Mouse (Mus musculus) MEL (cell line): ENCODE data around the gene Defb45. TPM values are rescaled to one million over a fixed set of nuclear protein-coding genes. Genes with fewer than 3 reads are reported as not detected.

Source experiments
- DNase-seq: peaks from one replicate; pipeline ENCODE4 v3.0.0; 2011; ENCODE audit warnings: low read depth, low spot score
- H3K27ac ChIP-seq: 2 replicates; pipeline ENCODE4 v1.5.1; 2012; ENCODE audit warnings: low read depth, mild to moderate bottlenecking, control low read depth, low read length, moderate library complexity; ENCODE audit not compliant: control insufficient read depth
- H3K27me3 ChIP-seq, 2 experiments: fragments of 150-350 bp in 1 of 2; sonication (generic) in 1 of 2; 2 replicates each; pipeline ENCODE4 v1.6.1; 2012; ENCODE audit warnings: low read length in 2 of 2, mild to moderate bottlenecking in 2 of 2, improper control_type of control experiment in 1 of 2, moderate library complexity in 1 of 2; ENCODE audit not compliant: insufficient read depth in 2 of 2, control insufficient read depth in 1 of 2
- H3K36me3 ChIP-seq, 2 experiments: 2 replicates each; pipeline ENCODE4 v1.6.1; 2012 to 2014; ENCODE audit warnings: low read length in 2 of 2, improper control_type of control experiment in 1 of 2, inconsistent platforms in 1 of 2, mild to moderate bottlenecking in 1 of 2; ENCODE audit not compliant: insufficient read depth in 2 of 2, control insufficient read depth in 1 of 2
- H3K4me1 ChIP-seq, 2 experiments: fragments of 150-350 bp in 1 of 2; sonication (generic) in 1 of 2; 2 replicates each; pipeline ENCODE4 v1.6.1; 2012; ENCODE audit warnings: low read length in 2 of 2, improper control_type of control experiment in 1 of 2, mild to moderate bottlenecking in 1 of 2; ENCODE audit not compliant: insufficient read depth in 2 of 2, control insufficient read depth in 1 of 2
- H3K4me3 ChIP-seq, 2 experiments: fragments of 150-350 bp in 1 of 2; sonication (generic) in 1 of 2; 2 replicates each; pipeline ENCODE4 v1.5.1; 2012; ENCODE audit warnings: low read depth in 2 of 2, low read length in 2 of 2, mild to moderate bottlenecking in 2 of 2, moderate library complexity in 2 of 2, control low read depth in 1 of 2, improper control_type of control experiment in 1 of 2; ENCODE audit not compliant: control insufficient read depth in 1 of 2, insufficient read depth in 1 of 2
- H3K79me2 ChIP-seq: 2 replicates; pipeline ENCODE4 v1.6.1; 2012; ENCODE audit warnings: mild to moderate bottlenecking, low read length, moderate library complexity; ENCODE audit not compliant: control insufficient read depth, poor library complexity, insufficient read depth
- H3K9ac ChIP-seq: 2 replicates; pipeline ENCODE4 v1.6.1; 2012; ENCODE audit warnings: low read depth, mild to moderate bottlenecking, control low read depth, low read length, moderate library complexity; ENCODE audit not compliant: control insufficient read depth, poor library complexity, severe bottlenecking
- H3K9me3 ChIP-seq: fragments of 150-350 bp; sonication (generic); replicated peaks from 2 replicates; pipeline ENCODE4 v1.6.1; 2012; ENCODE audit warnings: mild to moderate bottlenecking, low read length, improper control_type of control experiment, moderate library complexity; ENCODE audit not compliant: insufficient read depth
- CHD1 ChIP-seq: IDR thresholded peaks from 2 replicates; pipeline ENCODE4 v1.6.1; 2012; ENCODE audit warnings: low read depth, mild to moderate bottlenecking, inconsistent platforms, low read length, improper control_type of control experiment
- CTCF ChIP-seq, 3 experiments: IDR thresholded peaks in 2 of 3; conservative IDR thresholded peaks in 1 of 3; 2 replicates each; pipeline ENCODE4 v1.5.1; 2011 to 2012; ENCODE audit warnings: low read length in 3 of 3, low read depth in 2 of 3, mild to moderate bottlenecking in 2 of 3, improper control_type of control experiment in 1 of 3, inconsistent platforms in 1 of 3, mixed read lengths in 1 of 3, moderate library complexity in 1 of 3; ENCODE audit not compliant: control insufficient read depth in 1 of 3, insufficient read depth in 1 of 3, poor library complexity in 1 of 3, severe bottlenecking in 1 of 3
- E2F4 ChIP-seq: IDR thresholded peaks from 2 replicates; pipeline ENCODE4 v1.6.1; 2011; ENCODE audit warnings: low read depth, low read length, improper control_type of control experiment, borderline replicate concordance
- ELF1 ChIP-seq: IDR thresholded peaks from 2 replicates; pipeline ENCODE4 v1.6.1; 2014; ENCODE audit warnings: low read depth, mild to moderate bottlenecking, inconsistent platforms, low read length, improper control_type of control experiment, moderate library complexity
- EP300 ChIP-seq, 2 experiments: IDR thresholded peaks; 2 replicates each; pipeline ENCODE4 v1.6.1; 2011; ENCODE audit warnings: improper control_type of control experiment in 2 of 2, low read length in 2 of 2, low read depth in 1 of 2, mild to moderate bottlenecking in 1 of 2
- ETS1 ChIP-seq: IDR thresholded peaks from 2 replicates; pipeline ENCODE4 v1.6.1; 2012; ENCODE audit warnings: low read depth, mild to moderate bottlenecking, inconsistent platforms, low read length, improper control_type of control experiment, moderate library complexity
- GABPA ChIP-seq: IDR thresholded peaks from 2 replicates; pipeline ENCODE4 v1.6.1; 2012; ENCODE audit warnings: low read depth, mild to moderate bottlenecking, inconsistent platforms, low read length, improper control_type of control experiment, moderate library complexity
- MAFK ChIP-seq: IDR thresholded peaks from 2 replicates; pipeline ENCODE4 v1.6.1; 2011; ENCODE audit warnings: low read depth, mild to moderate bottlenecking, low read length, improper control_type of control experiment, borderline replicate concordance
- MAX ChIP-seq: IDR thresholded peaks from 2 replicates; pipeline ENCODE4 v1.6.1; 2011; ENCODE audit warnings: low read length, improper control_type of control experiment
- MAZ ChIP-seq: IDR thresholded peaks from 2 replicates; pipeline ENCODE4 v1.6.1; 2012; ENCODE audit warnings: low read depth, mild to moderate bottlenecking, inconsistent platforms, low read length, improper control_type of control experiment
- MEF2A ChIP-seq: IDR thresholded peaks from 2 replicates; pipeline ENCODE4 v1.6.1; 2014; ENCODE audit warnings: low read depth, mild to moderate bottlenecking, inconsistent platforms, low read length, improper control_type of control experiment; ENCODE audit not compliant: poor library complexity, insufficient replicate concordance, severe bottlenecking; ENCODE audit errors: extremely low read depth
- MXI1 ChIP-seq: IDR thresholded peaks from 2 replicates; pipeline ENCODE4 v1.6.1; 2011; ENCODE audit warnings: mild to moderate bottlenecking, low read depth, low read length, improper control_type of control experiment
- MYB ChIP-seq: IDR thresholded peaks from 2 replicates; pipeline ENCODE4 v1.6.1; 2011; ENCODE audit warnings: mild to moderate bottlenecking, low read depth, low read length, improper control_type of control experiment
- MYC ChIP-seq: IDR thresholded peaks from 2 replicates; pipeline ENCODE4 v1.6.1; 2011; ENCODE audit warnings: low read depth, mild to moderate bottlenecking, low read length, improper control_type of control experiment, moderate library complexity
- NELFE ChIP-seq: IDR thresholded peaks from 2 replicates; pipeline ENCODE4 v1.6.1; 2011; ENCODE audit warnings: low read depth, low read length, improper control_type of control experiment
- POLR2AphosphoS2 ChIP-seq: IDR thresholded peaks from 2 replicates; pipeline ENCODE4 v1.6.1; 2011; ENCODE audit warnings: low read length, improper control_type of control experiment
- POLR2AphosphoS5 ChIP-seq: IDR thresholded peaks from 2 replicates; pipeline ENCODE4 v1.6.1; 2012; ENCODE audit warnings: low read depth, borderline replicate concordance, mild to moderate bottlenecking, inconsistent platforms, low read length, moderate library complexity, mixed read lengths
- RAD21 ChIP-seq: IDR thresholded peaks from 2 replicates; pipeline ENCODE4 v1.6.1; 2011; ENCODE audit warnings: mild to moderate bottlenecking, low read depth, low read length, improper control_type of control experiment
- RCOR1 ChIP-seq: IDR thresholded peaks from 2 replicates; pipeline ENCODE4 v1.6.1; 2012; ENCODE audit warnings: low read depth, mild to moderate bottlenecking, inconsistent platforms, low read length, improper control_type of control experiment
- SIN3A ChIP-seq: IDR thresholded peaks from 2 replicates; pipeline ENCODE4 v1.6.1; 2012; ENCODE audit warnings: low read length, improper control_type of control experiment, inconsistent platforms
- SMC3 ChIP-seq: IDR thresholded peaks from 2 replicates; pipeline ENCODE4 v1.6.1; 2011; ENCODE audit warnings: low read depth, low read length, improper control_type of control experiment
- TAL1 ChIP-seq: IDR thresholded peaks from 2 replicates; pipeline ENCODE4 v1.6.1; 2012; ENCODE audit warnings: mild to moderate bottlenecking, inconsistent platforms, low read length, moderate library complexity, mixed read lengths
- TBP ChIP-seq: IDR thresholded peaks from 2 replicates; pipeline ENCODE4 v1.8.0; 2011; ENCODE audit warnings: low read depth, low read length, improper control_type of control experiment
- TCF12 ChIP-seq: IDR thresholded peaks from 2 replicates; pipeline ENCODE4 v1.6.1; 2014; ENCODE audit warnings: low read depth, mild to moderate bottlenecking, inconsistent platforms, low read length, improper control_type of control experiment, moderate library complexity
- USF2 ChIP-seq, 2 experiments: IDR thresholded peaks; 2 replicates each; pipeline ENCODE4 v1.6.1; 2011 to 2012; ENCODE audit warnings: improper control_type of control experiment in 2 of 2, low read length in 2 of 2, borderline replicate concordance in 1 of 2, inconsistent platforms in 1 of 2, low read depth in 1 of 2, mild to moderate bottlenecking in 1 of 2; ENCODE audit not compliant: insufficient read depth in 1 of 2
- ZC3H11A ChIP-seq: IDR thresholded peaks from 2 replicates; pipeline ENCODE4 v1.6.1; 2012; ENCODE audit warnings: low read depth, mild to moderate bottlenecking, inconsistent platforms, low read length, improper control_type of control experiment
- ZMIZ1 ChIP-seq: IDR thresholded peaks from 2 replicates; pipeline ENCODE4 v1.6.1; 2012; ENCODE audit warnings: low read depth, mild to moderate bottlenecking, inconsistent platforms, low read length, improper control_type of control experiment, moderate library complexity
- ZNF384 ChIP-seq: IDR thresholded peaks from 2 replicates; pipeline ENCODE4 v1.6.1; 2012; ENCODE audit warnings: low read depth, mild to moderate bottlenecking, inconsistent platforms, low read length, improper control_type of control experiment
- polyA plus RNA-seq, 2 experiments: library from polyadenylated mRNA; stranded (reverse) in 1 of 2; unstranded in 1 of 2; fragments of >175 nt in 1 of 2; fragments of >200 nt in 1 of 2; gene quantifications; 2 replicates each; pipeline versions ENCODE4 v1.2.1 to v1.2.4; 2012; ENCODE audit warnings: low replicate concordance in 2 of 2, low read depth in 1 of 2; ENCODE audit not compliant: insufficient read length in 2 of 2, insufficient read depth in 1 of 2, missing spikeins in 1 of 2
- total RNA-seq: library from RNA; depleted of rRNA; stranded (reverse); fragments of 300-350 nt; gene quantifications from 2 replicates; pipeline ENCODE4 v1.2.3, GENCODE M21; 2012

The Defb45 gene
- total and polyA plus RNA-seq, 3 experiments, result not detected

DNA sequence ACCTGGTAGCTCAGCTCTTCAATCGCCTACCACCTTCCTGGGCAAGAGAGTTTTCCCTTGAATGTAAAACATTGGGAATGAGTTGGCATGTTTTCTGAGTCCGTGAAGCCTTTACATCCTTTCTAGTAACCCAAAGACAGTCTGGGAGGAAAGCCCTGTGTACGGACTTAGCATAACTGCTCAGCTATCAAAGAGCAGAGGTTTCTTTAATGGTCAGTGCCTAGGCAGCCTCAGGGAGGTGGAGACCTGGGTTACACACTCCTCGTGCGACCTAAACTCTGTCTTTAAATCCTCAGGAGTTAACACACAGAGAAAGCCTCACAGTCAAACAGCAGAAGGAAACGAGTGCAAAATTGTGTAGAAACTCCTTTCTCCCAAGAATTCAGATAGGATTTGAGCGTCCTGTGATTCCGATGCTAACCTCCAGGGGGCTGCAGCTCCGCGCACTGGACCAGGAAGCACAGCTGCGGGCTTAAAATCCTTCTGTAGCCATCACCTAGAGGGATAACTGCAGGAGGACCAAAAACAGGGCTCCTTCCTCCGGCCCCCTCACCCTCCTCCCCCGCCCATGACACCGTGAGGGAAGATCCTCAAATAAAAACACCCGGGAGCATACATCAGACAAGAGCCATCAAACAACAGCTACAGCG is 45.3 kb downstream of the Defb45 start:
- no peak overlapping the region for H3K9ac ChIP-seq
- peaks cover 5 to 8% of the 10 kb centered on the region in 2 experiments; a peak in 3 of 4 replicates for H3K27me3 ChIP-seq
- peak; percentile 54 for DNase-seq

DNA sequence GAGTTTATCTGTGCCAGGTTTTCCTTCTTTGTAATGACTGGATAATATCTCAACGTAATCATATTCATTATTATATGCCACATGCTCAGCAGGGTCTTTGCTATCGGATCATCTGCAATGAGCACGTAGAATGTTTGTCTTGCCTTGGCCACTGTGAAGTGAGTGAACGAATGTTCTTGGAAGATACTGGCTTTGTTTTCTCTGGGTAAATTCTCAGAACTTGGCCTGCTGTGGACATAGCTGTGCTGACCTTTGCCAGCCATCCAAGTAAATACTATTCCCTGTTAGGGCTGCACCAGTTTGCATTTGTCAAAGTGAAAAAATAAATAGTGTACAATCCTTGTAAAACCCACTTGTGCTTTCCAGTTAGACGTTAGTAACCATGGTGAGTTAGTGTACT is 51.1 kb downstream of the Defb45 start:
- no peaks in the 10 kb centered on the region for H3K36me3 ChIP-seq
- DNase-seq, result no peak
- H3K4me1 ChIP-seq, result no peaks in the 10 kb centered on the region
- H3K9ac ChIP-seq, result no peak overlapping the region
- H3K27me3 ChIP-seq, result peaks cover 7 to 8% of the 10 kb centered on the region in 2 experiments
- H3K27ac ChIP-seq, result no peak overlapping the region
- no peak overlapping the region for H3K4me3 ChIP-seq
- TF ChIP-seq ZMIZ1 (no peak), TCF12 (no peak), MYC (no peak), RCOR1 (no peak), ZNF384 (no peak), ETS1 (no peak), USF2 (IDR thresholded peaks at IDR 0.05; ENCODE audit: borderline replicate concordance in 1 of 2, insufficient read depth in 1 of 2, low read depth in 1 of 2, low read length in 2 of 2) (no peak), TBP (no peak), POLR2AphosphoS2 (no peak), ELF1 (no peak), MAFK (no peak), E2F4 (no peak), MXI1 (no peak), MEF2A (no peak), GABPA (no peak)
- no peaks in the 10 kb centered on the region for H3K79me2 ChIP-seq
- no peaks in the 10 kb centered on the region for H3K9me3 ChIP-seq

More for the DNA sequence above, 45.3 kb downstream of the Defb45 start:
- H3K36me3 ChIP-seq, result peaks cover 0 to 6% of the 10 kb centered on the region in 2 experiments; a peak in 1 of 4 replicates
- TF ChIP-seq EP300 (IDR thresholded peaks at IDR 0.05; ENCODE audit: low read depth in 1 of 2, low read length in 2 of 2) (no peak), MXI1 (no peak), TAL1 (no peak), MAX (no peak), ZC3H11A (no peak), SMC3 (peak; percentile 46; the same call in 1 of the 2 replicates), POLR2AphosphoS5 (no peak), MYB (no peak), CTCF (IDR thresholded peaks at IDR 0.05 in 2 of 3, conservative IDR thresholded peaks at IDR 0.05 in 1 of 3; ENCODE audit: control insufficient read depth in 1 of 3, insufficient read depth in 1 of 3, low read depth in 2 of 3, low read length in 3 of 3, poor library complexity in 1 of 3, severe bottlenecking in 1 of 3) (peak; percentile 66 to 77 (median 77)), CHD1 (no peak), RAD21 (peak; percentile 44), TCF12 (no peak), POLR2AphosphoS2 (no peak), MAZ (no peak), RCOR1 (no peak), ELF1 (0 out of 2 replicates have a peak, but pooled peaks have one; percentile 47), SIN3A (no peak), NELFE (no peak)
- TF ChIP-seq, all 39 proteins: peak for 4
- Histone ChIP-seq H3K9me3 (no peaks in the 10 kb centered on the region), H3K79me2 (no peaks in the 10 kb centered on the region), H3K4me3 (no peak overlapping the region), H3K27ac (no peak overlapping the region), H3K4me1 (peaks cover 0 to 11% of the 10 kb centered on the region in 2 experiments; a peak in 2 of 4 replicates)
